In genomic region chr6:85131673-85132072, GRCm38 (mm10) we compare ENCODE assay signal across 8 mouse cellular contexts. TPM values are rescaled to one million over a fixed set of nuclear protein-coding genes. Genes with fewer than 3 reads are reported as not detected.
A peak's percentile ranks its signal among the peaks of the same experiment; 100 is the strongest.
DNase-seq lines count a peak whose midpoint lies in the region; ATAC-seq lines count a peak whose summit lies in the region.

No protein-coding gene starts in this region.

- no peak overlapping the region for H3K4me3 ChIP-seq in forebrain, embryonic 14.5 days (ENCODE audit: low read depth, low read length)

- intact Hi-C loops in left cerebral cortex, postnatal 4 days (cut with DNase I): loop anchor here (5.0 kb wide), 2 partner anchors 94 to 1039 kb away; no protein-coding TSS in a partner anchor

- no peak overlapping the region for H3K9ac ChIP-seq in forebrain, embryonic 14.5 days (ENCODE audit: low read length)

- 3% methylated on average over 4 of the region's 4 CpGs for WGBS in forebrain, embryonic 14.5 days

- ATAC-seq in forebrain, embryonic 14.5 days: peak; percentile 54; the same call in 1 of the 2 replicates
- peak; percentile 36; the same call in 1 of the 2 replicates for ATAC-seq in neutrophil, adult 5-6 weeks (ENCODE audit: extremely low read depth, insufficient number of reproducible peaks, low FRiP score, poor library complexity, severe bottlenecking)

- no peaks in the 10 kb centered on the region for H3K4me1 ChIP-seq in forebrain, embryonic 14.5 days (ENCODE audit: control insufficient read depth, insufficient read depth, low read length)

- H3K4me2 ChIP-seq in forebrain, embryonic 14.5 days (ENCODE audit: low read length): no peak overlapping the region

- 0 out of 2 replicates have a peak, but pooled peaks cover 6% of the 10 kb centered on the region for H3K36me3 ChIP-seq in forebrain, embryonic 14.5 days (ENCODE audit: control insufficient read depth, insufficient read depth, low read length)

- H3K27me3 ChIP-seq in forebrain, embryonic 14.5 days (replicated peaks; ENCODE audit: control insufficient read depth, insufficient read depth, low read length): peaks cover 2% of the 10 kb centered on the region; the same call in 1 of the 2 replicates

- DNase-seq in ovary, postnatal 10 days (ENCODE audit: low spot score): peak; percentile 50
- DNase-seq in ovary, adult 18-20 months (ENCODE audit: low spot score): no peak
- peak; percentile 40 for DNase-seq in c-Kit-positive CD71-positive TER-119-negative erythroid progenitor cells, embryonic 14.5 days (ENCODE audit: low read depth)
- peak; percentile 87 for DNase-seq in forebrain, embryonic 14.5 days (ENCODE audit: low spot score)
- DNase-seq in induced T-regulatory cell, adult 2 months (ENCODE audit: low read depth): peak; percentile 81
- peak; percentile 76 for DNase-seq in left cerebral cortex, postnatal 4 days
- DNase-seq in thymus, postnatal 36 days: peak; percentile 59 to 68

- H3K9me3 ChIP-seq in forebrain, embryonic 14.5 days (replicated peaks; ENCODE audit: control insufficient read depth, low read length): no peaks in the 10 kb centered on the region

- H3K27ac ChIP-seq in forebrain, embryonic 14.5 days (ENCODE audit: low read depth, low read length): no peak overlapping the region

RNA-seq across cellular contexts. Expression of gene Spr, which starts 5.9 kb away (rescaled TPM):
- polyA plus RNA-seq in forebrain, embryonic 14.5 days (2014; fragmentation: Nextera tagmentation; extraction: Ambion mirVana): 57.6 and 59.4 TPM in 2 replicates
- 10 to 100 TPM; 41.1 to 41.7 TPM for total RNA-seq in left cerebral cortex, postnatal 4 days (2021)
- 3.0 and 5.8 TPM in 2 replicates for total RNA-seq in neutrophil, adult 5-6 weeks (2017)

RNA-seq across cellular contexts. Expression of gene Emx1, which starts 55.6 kb away (rescaled TPM):
- polyA plus RNA-seq in forebrain, embryonic 14.5 days (2014; fragmentation: Nextera tagmentation; extraction: Ambion mirVana): 61.3 and 68.6 TPM in 2 replicates
- total RNA-seq in left cerebral cortex, postnatal 4 days (2021): 10 to 100 TPM; 41.1 to 50.2 TPM
- total RNA-seq in neutrophil, adult 5-6 weeks (2017): not detected in 2 replicates

Comparison
In these comparisons a context has a peak if more than half of its experiments do, and no peak if none do; other contexts are left out.
1. RNA of gene Emx1, which starts 55.6 kb away (total RNA-seq): 41.1 to 50.2 TPM in left cerebral cortex, postnatal 4 days; not detected in neutrophil, adult 5-6 weeks; every median in the first group is over 10 times any median in the second.